Mouse (Mus musculus) stomach, embryonic 16.5 days (tissue): ENCODE measurements at regions not wholly inside any gene's neighbourhood (a gene's known extent, or its start where the extent isn't known, plus 50 kb on each side); places are given as distances from the start of the nearest gene placed in this dataset.
A peak's percentile ranks its signal among the peaks of the same experiment; 100 is the strongest.

Source experiments
- ATAC-seq: fragments of 200-750 bp; cut with Nextera tagmentation; 2 replicates; pipeline ENCODE4 v1.8.0; 2017; ENCODE audit warnings: moderate number of reproducible peaks, moderate TSS enrichment; ENCODE audit not compliant: insufficient read depth, low FRiP score
- H3K27ac ChIP-seq: fragments of 300-500 bp; sonication (generic); 2 replicates; pipeline ENCODE4 v1.5.1; 2014; ENCODE audit warnings: low read length
- H3K27me3 ChIP-seq: fragments of 300-500 bp; sonication (generic); 2 replicates; pipeline ENCODE4 v1.6.1; 2014; ENCODE audit warnings: low read length, control low read depth, mixed read lengths; ENCODE audit not compliant: control insufficient read depth, insufficient read depth
- H3K36me3 ChIP-seq: fragments of 300-500 bp; sonication (generic); 2 replicates; pipeline ENCODE4 v1.6.1; 2014; ENCODE audit warnings: low read length; ENCODE audit not compliant: control insufficient read depth, insufficient read depth
- H3K4me1 ChIP-seq: fragments of 300-500 bp; sonication (generic); 2 replicates; pipeline ENCODE4 v1.6.1; 2014; ENCODE audit warnings: low read length, control low read depth, mixed read lengths; ENCODE audit not compliant: control insufficient read depth, insufficient read depth
- H3K4me2 ChIP-seq: fragments of 300-500 bp; sonication (generic); 2 replicates; pipeline ENCODE4 v1.6.1; 2014; ENCODE audit warnings: low read depth, low read length, mixed read lengths
- H3K4me3 ChIP-seq: fragments of 300-500 bp; sonication (generic); replicated peaks from 2 replicates; pipeline ENCODE4 v1.5.1; 2014; ENCODE audit warnings: mild to moderate bottlenecking, low read length
- H3K9ac ChIP-seq: fragments of 300-500 bp; sonication (generic); 2 replicates; pipeline ENCODE4 v1.6.1; 2014; ENCODE audit warnings: low read length
- H3K9me3 ChIP-seq: fragments of 300-500 bp; sonication (generic); replicated peaks from 2 replicates; pipeline ENCODE4 v1.6.1; 2016; ENCODE audit warnings: low read length, control low read depth; ENCODE audit not compliant: control insufficient read depth
- WGBS: fragments of 180-500 bp; shearing (Covaris S2); extraction: QIAGEN DNeasy Blood & Tissue Kit; methylation state at CpG from one replicate; pipeline ENCODE4 v1.1.7; 2014; 5-methylcytosine and 5-hydroxymethylcytosine counted together

DNA sequence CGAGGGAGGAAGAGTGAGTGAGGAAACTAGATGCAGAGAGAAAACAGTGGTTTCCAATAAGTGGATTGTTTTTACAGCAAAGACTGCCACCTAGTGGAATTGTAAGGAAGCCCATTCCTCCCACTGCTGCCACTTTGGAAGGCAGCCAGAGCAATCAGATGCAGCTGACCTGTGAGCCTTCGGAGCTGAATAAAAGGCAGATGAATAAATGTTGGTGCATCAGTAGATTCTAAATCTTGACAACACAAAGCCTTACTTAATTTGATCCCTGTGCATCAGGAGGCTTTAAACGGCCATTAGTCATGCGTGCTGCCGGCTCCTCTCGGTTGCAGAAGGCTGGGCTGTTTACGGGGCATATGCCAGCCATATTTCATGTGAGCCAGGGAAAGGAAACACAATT is 128.2 kb upstream of the Aco1 start:
- no peak overlapping the region for H3K9ac ChIP-seq
- H3K27ac ChIP-seq: no peak overlapping the region
- 35% methylated on average over 7 of the region's 7 CpGs for WGBS
- 0 out of 2 replicates have a peak overlapping the region, but pooled peaks have one; percentile 21 for H3K4me2 ChIP-seq
- H3K27me3 ChIP-seq: no peaks in the 10 kb centered on the region
- ATAC-seq: no peak
- H3K36me3 ChIP-seq: no peaks in the 10 kb centered on the region
- H3K4me1 ChIP-seq: no peaks in the 10 kb centered on the region
- no peak overlapping the region for H3K4me3 ChIP-seq
- no peaks in the 10 kb centered on the region for H3K9me3 ChIP-seq

DNA sequence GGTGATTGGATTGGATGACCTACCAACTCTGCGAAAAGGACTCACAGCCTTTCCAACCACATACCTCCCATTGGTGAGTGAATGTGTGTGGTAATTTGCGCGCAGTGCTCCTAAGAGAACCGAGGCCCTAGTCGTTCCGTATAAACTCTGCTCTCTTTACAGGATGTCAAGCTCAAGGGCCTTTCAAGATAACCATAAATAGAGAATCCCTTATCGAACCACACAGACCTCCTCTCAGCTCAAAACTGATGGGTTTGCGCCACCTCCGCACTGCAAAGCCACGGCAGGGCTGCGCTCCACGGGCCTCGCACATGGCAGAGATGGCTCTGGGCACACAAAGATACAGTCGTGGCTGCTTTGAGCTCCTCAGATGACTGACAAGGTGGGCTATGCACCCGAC is 126.0 kb upstream of the Aco1 start:
- Histone ChIP-seq H3K27me3 (no peaks in the 10 kb centered on the region), H3K4me3 (no peak overlapping the region), H3K9ac (no peak overlapping the region), H3K4me2 (no peak overlapping the region), H3K4me1 (no peaks in the 10 kb centered on the region), H3K9me3 (no peaks in the 10 kb centered on the region), H3K27ac (no peak overlapping the region), H3K36me3 (no peaks in the 10 kb centered on the region)
- WGBS: 78% methylated on average over 15 of the region's 15 CpGs
- no peak for ATAC-seq

DNA sequence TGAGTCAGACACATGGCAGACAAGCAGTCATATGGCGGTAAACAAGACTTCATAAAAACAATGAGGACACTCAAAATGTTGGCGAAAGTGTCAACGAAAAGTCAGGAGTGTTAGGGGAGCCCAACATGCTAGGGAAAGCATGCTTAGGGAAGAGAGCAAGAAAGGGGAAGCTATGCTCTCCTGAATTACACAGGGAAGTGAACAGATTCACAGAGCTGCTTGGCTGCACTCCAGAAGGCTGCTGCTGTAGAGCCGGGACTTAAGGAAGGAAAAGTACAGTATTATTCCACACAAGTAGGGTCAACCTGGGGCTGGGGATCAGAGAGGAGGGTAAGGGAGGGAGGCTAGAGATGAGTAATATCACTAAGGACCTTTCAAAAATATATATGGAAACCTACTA is 124.7 kb upstream of the Aco1 start:
- Histone ChIP-seq H3K36me3 (no peaks in the 10 kb centered on the region), H3K9ac (no peak overlapping the region), H3K27ac (no peak overlapping the region), H3K4me3 (no peak overlapping the region), H3K4me1 (no peaks in the 10 kb centered on the region), H3K9me3 (no peaks in the 10 kb centered on the region), H3K27me3 (no peaks in the 10 kb centered on the region), H3K4me2 (no peak overlapping the region)
- ATAC-seq: no peak
- 71% methylated on average over 4 of the region's 4 CpGs for whole genome bisulfite sequencing

DNA sequence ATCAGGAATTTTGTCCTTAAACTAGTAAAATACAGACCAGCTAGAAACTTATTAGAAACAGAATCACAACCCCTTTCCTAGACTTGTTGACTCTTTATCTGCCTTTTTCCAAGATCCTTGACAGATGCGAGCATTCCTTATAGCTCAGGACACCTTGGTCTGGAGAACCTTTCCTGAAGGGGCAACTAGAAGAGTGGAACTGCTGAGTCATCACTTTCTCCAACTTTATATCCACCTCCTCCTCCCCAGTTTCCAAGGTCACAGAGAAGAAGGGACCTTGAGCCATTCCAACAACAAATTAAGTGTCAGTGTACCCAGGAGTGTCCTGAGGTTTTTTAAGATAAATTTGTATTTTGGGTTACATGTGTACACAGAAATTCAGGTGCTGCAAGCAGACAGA is 111.5 kb upstream of the Aco1 start:
- no peaks in the 10 kb centered on the region for H3K36me3 ChIP-seq
- no peaks in the 10 kb centered on the region for H3K9me3 ChIP-seq
- H3K9ac ChIP-seq: no peak overlapping the region
- H3K4me3 ChIP-seq: no peak overlapping the region
- WGBS: 83% methylated on average over 1 of the region's 1 CpGs
- ATAC-seq: no peak
- H3K4me1 ChIP-seq: no peaks in the 10 kb centered on the region
- H3K27ac ChIP-seq: no peak overlapping the region
- no peak overlapping the region for H3K4me2 ChIP-seq
- H3K27me3 ChIP-seq: no peaks in the 10 kb centered on the region

DNA sequence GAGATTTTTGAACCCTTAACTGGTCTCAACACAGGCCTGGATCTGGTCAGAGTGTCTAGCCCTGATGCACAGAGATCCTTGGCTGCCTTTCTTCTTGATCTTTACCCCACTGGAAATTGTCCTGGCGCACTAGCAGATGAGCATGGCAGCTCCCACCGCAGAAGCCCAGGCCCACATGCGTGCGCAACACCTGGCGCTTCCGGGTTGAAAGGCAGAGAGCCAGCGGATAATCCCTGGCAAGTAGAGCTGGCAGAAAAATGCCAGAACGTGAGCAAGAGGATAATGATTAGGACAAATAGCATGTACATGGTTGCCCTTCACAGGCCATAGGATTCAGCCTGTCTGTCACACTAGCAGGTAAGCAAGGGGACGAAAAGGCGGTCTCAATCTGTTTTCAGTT is 95.0 kb upstream of the Aco1 start:
- Histone ChIP-seq H3K9ac (no peak overlapping the region), H3K27me3 (no peaks in the 10 kb centered on the region), H3K4me2 (no peak overlapping the region), H3K36me3 (no peaks in the 10 kb centered on the region), H3K9me3 (no peaks in the 10 kb centered on the region), H3K4me1 (no peaks in the 10 kb centered on the region), H3K4me3 (no peak overlapping the region), H3K27ac (no peak overlapping the region)
- ATAC-seq: no peak
- WGBS: 91% methylated on average over 10 of the region's 10 CpGs

DNA sequence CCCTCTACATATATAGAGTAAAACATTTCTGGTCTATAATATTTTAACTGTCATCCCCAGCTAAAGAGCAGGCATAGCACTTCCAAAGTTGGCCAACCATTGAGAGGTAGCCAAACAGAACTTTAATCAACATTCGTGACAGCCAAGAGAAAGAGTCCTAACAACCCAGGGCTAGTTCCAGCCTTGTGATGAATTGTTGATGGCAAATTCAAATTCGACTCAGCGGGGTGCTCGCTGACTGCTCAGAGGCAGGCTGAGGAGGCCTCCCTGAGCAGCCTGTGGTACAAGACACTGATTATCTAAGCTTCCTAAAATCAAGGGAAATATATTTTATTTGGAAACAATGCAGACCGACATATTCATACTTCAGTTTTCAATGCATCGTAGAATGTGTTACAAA is 93.8 kb upstream of the Aco1 start:
- Histone ChIP-seq H3K27me3 (no peaks in the 10 kb centered on the region), H3K9me3 (no peaks in the 10 kb centered on the region), H3K9ac (no peak overlapping the region), H3K36me3 (no peaks in the 10 kb centered on the region), H3K4me3 (no peak overlapping the region), H3K4me1 (no peaks in the 10 kb centered on the region), H3K4me2 (no peak overlapping the region), H3K27ac (no peak overlapping the region)
- 67% methylated on average over 6 of the region's 6 CpGs for WGBS
- no peak for ATAC-seq

DNA sequence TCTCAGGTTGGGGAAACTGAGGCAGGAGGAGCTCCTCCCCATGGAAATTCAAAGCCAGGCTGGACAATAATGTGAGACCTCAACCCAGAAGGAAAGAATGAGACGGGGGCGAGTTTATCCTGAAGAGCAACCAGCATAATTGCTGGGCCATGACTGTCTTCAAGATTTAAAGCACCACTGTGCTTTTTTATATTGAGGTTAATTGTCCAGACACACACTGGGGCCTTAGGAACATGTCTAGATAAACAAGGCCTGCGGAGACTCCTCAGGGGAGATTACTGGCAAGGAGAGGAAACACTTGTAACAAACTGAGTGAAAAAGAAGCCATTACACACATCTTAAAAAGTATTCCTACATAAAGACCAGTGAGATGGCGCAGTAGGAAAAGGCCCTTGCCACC is 91.0 kb upstream of the Aco1 start:
- Histone ChIP-seq H3K9ac (no peak overlapping the region), H3K27me3 (no peaks in the 10 kb centered on the region), H3K27ac (no peak overlapping the region), H3K9me3 (no peaks in the 10 kb centered on the region), H3K4me1 (no peaks in the 10 kb centered on the region), H3K36me3 (no peaks in the 10 kb centered on the region), H3K4me2 (no peak overlapping the region), H3K4me3 (no peak overlapping the region)
- ATAC-seq: no peak
- WGBS: 80% methylated on average over 4 of the region's 4 CpGs

DNA sequence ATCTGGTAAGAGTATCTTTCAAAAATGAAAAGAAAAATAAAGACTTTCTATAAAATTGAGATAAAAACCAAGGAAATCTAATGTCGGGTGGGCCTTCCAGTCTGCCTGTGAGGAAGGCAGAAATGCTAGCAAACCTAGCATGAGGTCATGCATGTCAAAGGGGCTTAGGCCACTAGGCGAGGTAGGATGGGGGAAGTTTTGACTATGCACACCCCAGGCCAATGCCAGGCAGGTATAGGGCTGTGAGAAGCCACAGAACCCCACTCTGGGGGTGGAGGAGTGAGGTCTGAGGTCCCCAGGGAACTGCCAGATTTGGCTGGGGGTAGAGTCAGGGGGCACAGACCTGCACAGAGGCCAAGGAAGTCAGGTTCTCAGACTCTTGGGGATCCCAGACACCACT is 89.5 kb upstream of the Aco1 start:
- H3K4me3 ChIP-seq: no peak overlapping the region
- no peaks in the 10 kb centered on the region for H3K27me3 ChIP-seq
- no peaks in the 10 kb centered on the region for H3K4me1 ChIP-seq
- H3K36me3 ChIP-seq: no peaks in the 10 kb centered on the region
- H3K9me3 ChIP-seq: no peaks in the 10 kb centered on the region
- 75% methylated on average over 2 of the region's 2 CpGs for WGBS
- H3K27ac ChIP-seq: no peak overlapping the region
- ATAC-seq: no peak
- no peak overlapping the region for H3K4me2 ChIP-seq
- no peak overlapping the region for H3K9ac ChIP-seq

DNA sequence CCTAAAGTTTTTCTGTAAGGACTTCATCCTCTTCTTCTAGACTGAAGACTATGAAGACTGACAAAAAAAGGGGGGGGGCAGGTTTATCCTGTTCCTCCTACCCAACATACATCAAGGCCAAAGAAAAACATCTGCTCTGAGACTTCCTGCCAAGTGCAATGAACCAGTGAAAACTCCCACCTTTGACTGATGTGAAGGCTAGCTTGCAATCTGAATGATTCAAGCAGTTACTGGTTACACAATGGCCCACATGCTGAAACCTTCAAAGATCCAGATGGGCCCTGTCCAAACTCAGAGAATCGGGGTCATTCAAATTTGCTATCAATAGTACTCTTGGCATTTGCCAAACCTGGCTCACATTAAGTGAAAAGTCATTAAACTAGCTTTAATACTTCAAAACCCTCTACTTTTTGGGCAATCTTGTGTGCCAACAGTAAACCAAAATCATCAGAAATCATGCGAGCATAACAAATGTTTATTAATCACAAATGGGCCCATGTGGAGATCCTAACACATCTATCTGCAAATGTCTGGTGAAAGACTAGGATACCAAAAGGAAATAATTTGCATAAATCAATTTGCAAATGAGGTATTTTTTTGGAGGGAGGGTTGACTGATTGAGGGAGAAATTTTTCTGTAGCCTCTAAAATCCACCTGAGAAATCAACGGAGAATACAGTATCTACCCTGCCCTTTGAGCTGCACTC is 79.0 kb upstream of the Aco1 start:
- Histone ChIP-seq H3K27me3 (no peaks in the 10 kb centered on the region), H3K9me3 (no peaks in the 10 kb centered on the region), H3K27ac (no peak overlapping the region), H3K4me3 (no peak overlapping the region), H3K9ac (no peak overlapping the region), H3K36me3 (no peaks in the 10 kb centered on the region), H3K4me1 (no peaks in the 10 kb centered on the region), H3K4me2 (no peak overlapping the region)
- 67% methylated on average over 3 of the region's 3 CpGs for WGBS
- no peak for ATAC-seq

DNA sequence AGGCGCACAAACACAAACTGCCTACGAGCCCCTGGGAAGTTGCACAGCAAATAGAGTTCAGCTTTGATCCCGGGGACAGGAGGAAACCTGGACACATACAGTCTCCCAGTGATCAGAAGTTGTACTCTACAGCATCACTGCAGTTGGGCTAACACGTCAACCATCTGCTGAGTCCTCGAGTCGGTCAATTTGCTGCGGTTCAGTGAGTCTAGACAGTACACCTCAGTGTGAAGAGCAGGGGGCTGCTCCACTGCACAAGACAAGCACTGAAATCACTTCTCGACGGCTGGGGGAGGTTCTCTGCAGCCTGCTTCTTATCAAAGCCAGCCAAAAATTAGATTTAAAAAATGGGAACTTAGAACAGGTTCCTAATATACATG is 78.4 kb upstream of the Aco1 start:
- Histone ChIP-seq H3K27ac (no peak overlapping the region), H3K4me2 (no peak overlapping the region), H3K4me3 (no peak overlapping the region), H3K9me3 (no peaks in the 10 kb centered on the region), H3K27me3 (no peaks in the 10 kb centered on the region), H3K9ac (no peak overlapping the region), H3K36me3 (no peaks in the 10 kb centered on the region), H3K4me1 (no peaks in the 10 kb centered on the region)
- no peak for ATAC-seq
- 82% methylated on average over 9 of the region's 9 CpGs for WGBS
